Mouse (Mus musculus) frontal cortex, postnatal 14 days (tissue): ENCODE measurements at regions not wholly inside any gene's neighbourhood (a gene's known extent, or its start where the extent isn't known, plus 50 kb on each side); places are given as distances from the start of the nearest gene placed in this dataset.
A peak's percentile ranks its signal among the peaks of the same experiment; 100 is the strongest.

ENCODE experiments used
- DNase-seq, 2 experiments: peaks; one replicate each; pipeline ENCODE4 v3.0.0; 2022; ENCODE audit warnings: low spot score in 2 of 2

- no peak for DNase-seq
Observed at GRCm38 (mm10) chr1:71904376-71904948, 251.5 kb upstream of the Fn1 start.

GRCm38 (mm10) chr1:71900106-71901074 lies 247.4 kb upstream of the Fn1 start:
- no peak for DNase-seq

GRCm38 (mm10) chr1:71899128-71899527 lies 246.1 kb upstream of the Fn1 start:
- no peak for DNase-seq

GRCm38 (mm10) chr1:71898198-71898597 lies 245.2 kb upstream of the Fn1 start:
- DNase-seq, result no peak

- DNase-seq, result no peak
Observed at GRCm38 (mm10) chr1:71897464-71898051, 244.6 kb upstream of the Fn1 start.

- DNase-seq, result no peak
Observed at GRCm38 (mm10) chr1:71896141-71896725, 243.2 kb upstream of the Fn1 start.

- no peak for DNase-seq
Observed at GRCm38 (mm10) chr1:71893636-71894035, 240.6 kb upstream of the Fn1 start.

GRCm38 (mm10) chr1:71887809-71888208 lies 234.8 kb upstream of the Fn1 start:
- DNase-seq, result no peak

- DNase-seq, result no peak
Observed at GRCm38 (mm10) chr1:71886903-71887302, 233.9 kb upstream of the Fn1 start.

GRCm38 (mm10) chr1:71886233-71886632 lies 233.2 kb upstream of the Fn1 start:
- DNase-seq, result no peak

- no peak for DNase-seq
Observed at GRCm38 (mm10) chr1:71881851-71882250, 228.9 kb upstream of the Fn1 start.

GRCm38 (mm10) chr1:71881191-71881590 lies 228.2 kb upstream of the Fn1 start:
- no peak for DNase-seq

GRCm38 (mm10) chr1:71880480-71880879 lies 227.5 kb upstream of the Fn1 start:
- DNase-seq, result no peak

- DNase-seq, result no peak
Observed at GRCm38 (mm10) chr1:71876712-71877401, 223.9 kb upstream of the Fn1 start.

- no peak for DNase-seq
Observed at GRCm38 (mm10) chr1:71874037-71874436, 221.0 kb upstream of the Fn1 start.

- DNase-seq, result no peak
Observed at GRCm38 (mm10) chr1:71865670-71866069, 212.7 kb upstream of the Fn1 start.

GRCm38 (mm10) chr1:71864749-71865148 lies 211.7 kb upstream of the Fn1 start:
- no peak for DNase-seq

- no peak for DNase-seq
Observed at GRCm38 (mm10) chr1:71853212-71853611, 200.2 kb upstream of the Fn1 start.

GRCm38 (mm10) chr1:71851268-71851667 lies 198.3 kb upstream of the Fn1 start:
- no peak for DNase-seq

- no peak for DNase-seq
Observed at GRCm38 (mm10) chr1:71848656-71849055, 195.7 kb upstream of the Fn1 start.

- DNase-seq, result peak; percentile 10 to 11
Observed at GRCm38 (mm10) chr1:71844938-71845685, 192.1 kb upstream of the Fn1 start.
